Mouse (Mus musculus) urinary bladder, postnatal 14 days (tissue): Measurements from ENCODE around the gene Tub.

ENCODE experiments used
- DNase-seq: peaks from one replicate; pipeline ENCODE4 v3.0.0; 2021; ENCODE audit warnings: low spot score

Tub gene

DNA sequence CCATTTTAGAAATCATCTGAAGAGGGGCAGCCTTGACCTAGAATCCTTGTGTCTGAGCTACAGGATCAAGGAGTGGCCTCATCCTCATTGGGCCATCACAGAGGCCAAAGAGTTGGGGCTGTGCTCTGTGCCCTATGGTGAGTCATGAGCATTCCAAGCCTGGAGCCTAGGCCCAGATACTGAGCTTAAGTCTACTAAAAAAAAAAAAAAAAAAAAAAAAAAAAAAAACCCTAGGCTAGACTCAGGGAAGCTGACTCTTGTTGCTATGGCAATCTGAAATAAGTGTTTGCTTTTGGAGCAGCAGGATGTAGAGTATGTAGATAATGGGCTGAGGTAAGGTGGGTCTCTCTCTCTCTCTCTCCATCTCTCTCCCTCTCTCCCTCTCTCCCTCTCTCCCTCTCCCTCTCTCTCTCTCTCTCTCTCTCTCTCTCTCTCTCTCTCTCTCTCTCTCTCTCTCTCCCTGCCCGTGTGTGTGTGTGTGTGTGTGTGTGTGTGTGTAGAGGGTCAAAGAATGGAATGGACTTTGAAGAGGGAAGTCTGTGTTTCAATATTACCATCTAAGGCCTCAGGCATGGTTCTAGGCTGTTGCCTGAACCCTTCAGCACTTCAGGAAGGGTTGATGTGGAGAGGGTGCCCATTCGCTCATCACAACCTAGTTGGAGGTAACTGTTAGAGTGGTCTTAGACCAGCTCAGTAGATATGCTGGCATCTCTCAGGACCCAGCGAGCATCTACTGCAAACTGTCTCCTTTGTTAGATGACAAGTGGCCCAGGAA lies 36.0 kb downstream of the Tub start:
- DNase-seq, result no peak

DNA sequence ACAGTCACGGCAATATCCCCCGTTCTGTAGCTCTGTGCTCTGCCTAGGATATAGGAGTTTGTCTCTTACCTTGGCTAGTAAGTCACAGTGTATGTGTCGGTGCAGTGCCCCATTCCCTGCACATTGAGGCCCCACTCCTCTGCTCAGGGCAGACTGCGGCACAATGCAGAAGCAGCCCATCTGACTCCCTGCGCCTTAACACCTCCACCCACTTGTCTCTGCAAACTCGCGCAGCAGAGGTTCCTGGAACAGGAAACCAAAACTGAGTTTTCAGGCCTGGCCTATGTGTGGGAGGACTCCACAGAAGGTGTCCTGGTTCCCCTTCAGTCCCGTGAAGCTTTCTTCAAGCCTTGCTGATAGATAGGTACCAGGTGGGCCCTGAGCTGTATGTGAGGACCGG lies 41.1 kb downstream of the Tub start:
- DNase-seq, result no peak

DNA sequence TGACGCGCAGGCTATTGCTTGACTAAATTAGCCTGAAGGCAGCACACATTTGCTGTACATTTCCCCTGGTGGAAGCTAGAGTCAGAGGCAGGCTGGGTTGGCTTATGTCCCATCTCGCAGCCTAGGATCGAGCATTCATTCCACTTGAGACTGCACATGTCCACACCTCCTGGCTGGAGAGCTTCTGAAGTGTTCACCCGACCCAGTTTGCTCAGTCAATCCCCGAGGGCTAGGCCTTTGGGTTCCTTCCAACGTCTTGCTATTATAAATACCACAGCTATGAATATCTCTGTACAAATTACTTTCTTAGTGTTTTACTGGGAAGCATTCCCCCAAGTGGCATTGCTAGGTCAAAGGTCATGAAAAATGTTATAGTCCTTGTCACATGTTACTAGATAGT lies 43.1 kb downstream of the Tub start:
- DNase-seq, result peak; percentile 24

DNA sequence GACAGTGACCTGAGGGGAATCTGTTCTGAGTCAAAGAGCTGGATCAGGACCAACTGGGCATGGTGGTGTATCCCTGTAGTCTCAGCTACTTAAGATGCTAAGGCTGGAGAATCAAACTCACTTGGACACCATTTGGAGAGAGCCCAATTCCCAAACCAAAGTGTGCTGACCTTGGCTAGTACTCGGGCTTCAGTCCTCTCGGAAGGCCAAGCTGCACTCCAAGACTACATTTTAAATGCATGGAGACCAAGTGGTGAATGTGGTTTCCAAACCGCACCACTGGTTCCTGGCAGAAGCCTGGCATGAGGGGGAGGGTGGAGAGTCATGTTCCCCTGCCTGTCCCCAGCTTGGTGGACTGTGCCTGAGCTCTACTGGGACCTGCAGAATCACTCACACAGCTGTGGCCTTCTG lies 43.7 kb downstream of the Tub start:
- DNase-seq, result no peak

DNA sequence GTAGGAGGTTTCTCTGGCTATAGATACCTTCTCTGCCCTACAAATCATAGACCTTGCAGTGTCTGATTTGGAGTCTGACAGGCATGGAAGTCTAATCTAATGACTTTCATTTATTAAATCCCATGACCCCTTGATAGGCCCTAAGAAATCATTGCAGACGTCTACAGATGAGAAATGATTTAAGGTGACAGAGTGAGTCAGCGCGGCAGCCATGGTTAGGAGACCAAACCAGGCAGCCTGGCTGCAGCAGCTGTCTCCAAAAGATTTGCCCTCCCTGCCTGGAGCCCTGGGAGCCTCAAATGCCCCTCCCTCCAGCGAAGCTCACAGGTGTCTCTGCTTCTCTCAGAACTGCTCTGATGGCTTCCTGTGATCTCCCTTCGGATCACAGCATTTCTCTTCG lies 46.0 kb downstream of the Tub start:
- no peak for DNase-seq

DNA sequence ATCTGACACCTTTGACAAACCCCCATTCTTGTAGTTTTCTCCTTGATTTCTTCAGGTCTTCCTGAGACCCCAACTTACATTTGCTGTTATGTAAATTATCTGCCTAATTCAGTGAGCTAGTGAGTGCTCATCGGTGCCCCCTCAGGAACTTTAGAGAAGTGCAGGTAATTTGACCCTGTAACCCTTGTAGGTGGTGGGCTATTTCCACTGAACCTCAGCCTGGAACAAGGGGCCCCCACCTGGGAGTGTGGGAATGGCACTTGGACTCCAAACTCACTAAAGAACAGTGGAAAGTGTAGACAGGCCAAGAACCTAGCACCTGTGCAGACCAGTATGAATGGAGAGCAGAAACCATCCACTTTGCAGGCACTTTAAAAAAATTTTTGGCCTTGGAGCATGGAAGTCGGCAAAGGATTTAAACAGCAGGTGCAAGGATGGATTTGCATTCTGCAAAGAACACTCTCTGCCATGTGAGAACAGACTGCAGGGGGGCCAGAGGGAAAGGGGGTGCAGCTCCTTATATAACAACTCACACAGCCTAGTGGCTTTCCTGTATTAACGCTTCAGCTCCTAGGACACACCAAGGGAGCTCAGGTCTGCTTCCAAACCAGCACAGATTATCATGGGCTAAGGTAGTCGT lies 50.3 kb downstream of the Tub start:
- DNase-seq, result no peak

DNA sequence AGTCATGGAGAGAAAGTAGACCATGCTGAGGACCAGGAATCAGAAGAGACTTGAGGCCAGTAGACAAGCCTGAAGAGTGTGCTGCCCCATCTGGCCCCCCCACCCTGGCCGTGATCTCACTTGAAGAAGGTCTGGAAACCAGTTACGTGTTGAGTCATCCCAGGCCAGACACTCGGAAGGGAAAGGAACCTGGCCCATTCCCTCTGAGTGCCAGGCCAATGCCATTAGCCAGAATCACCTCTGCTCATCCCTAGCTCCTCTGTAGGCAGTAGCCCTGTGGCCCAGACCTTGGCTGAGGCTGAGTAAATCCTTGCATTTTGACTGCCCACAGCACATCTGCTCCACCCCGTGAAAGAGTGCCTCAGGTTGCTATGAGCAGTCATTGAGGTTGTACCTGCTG lies 51.8 kb downstream of the Tub start:
- DNase-seq, result no peak

DNA sequence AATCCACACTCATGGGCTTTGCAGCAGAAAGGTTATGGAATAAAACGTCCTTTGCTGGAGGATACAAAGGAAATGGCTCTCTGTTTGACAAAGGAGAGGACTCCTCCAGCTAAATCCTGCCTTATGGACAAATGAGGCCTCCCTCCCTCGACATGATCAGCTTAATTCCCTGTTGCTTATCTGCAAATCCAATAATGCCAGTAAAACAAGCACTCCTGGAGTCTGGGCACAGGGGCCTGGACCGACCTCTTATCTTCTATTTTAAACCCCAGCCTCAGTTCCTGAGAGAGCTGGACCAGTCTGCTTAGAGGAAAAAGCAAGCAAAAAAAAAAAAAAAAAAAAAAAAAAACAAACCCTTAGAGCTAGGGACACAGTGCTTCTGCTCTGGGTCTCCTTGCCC lies 53.5 kb downstream of the Tub start:
- no peak for DNase-seq

DNA sequence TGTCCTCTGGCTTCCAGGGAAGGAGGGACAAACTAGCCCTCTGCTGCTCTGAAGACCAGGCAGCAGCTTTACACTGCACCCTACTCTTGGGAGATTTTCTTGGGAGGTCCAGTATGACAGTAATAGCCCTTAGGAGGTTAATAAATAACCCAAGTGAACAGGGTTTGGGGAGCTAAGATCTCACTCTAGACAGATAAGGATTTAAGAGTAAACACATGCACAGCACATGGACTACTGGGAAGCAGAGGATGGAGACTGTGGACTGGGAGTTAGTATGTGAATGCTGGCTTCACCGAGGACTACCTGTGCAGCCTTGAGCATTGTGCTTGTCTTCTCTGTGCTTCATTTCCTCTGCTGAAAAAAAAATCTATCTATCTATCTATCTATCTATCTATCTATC lies 59.1 kb downstream of the Tub start:
- no peak for DNase-seq

DNA sequence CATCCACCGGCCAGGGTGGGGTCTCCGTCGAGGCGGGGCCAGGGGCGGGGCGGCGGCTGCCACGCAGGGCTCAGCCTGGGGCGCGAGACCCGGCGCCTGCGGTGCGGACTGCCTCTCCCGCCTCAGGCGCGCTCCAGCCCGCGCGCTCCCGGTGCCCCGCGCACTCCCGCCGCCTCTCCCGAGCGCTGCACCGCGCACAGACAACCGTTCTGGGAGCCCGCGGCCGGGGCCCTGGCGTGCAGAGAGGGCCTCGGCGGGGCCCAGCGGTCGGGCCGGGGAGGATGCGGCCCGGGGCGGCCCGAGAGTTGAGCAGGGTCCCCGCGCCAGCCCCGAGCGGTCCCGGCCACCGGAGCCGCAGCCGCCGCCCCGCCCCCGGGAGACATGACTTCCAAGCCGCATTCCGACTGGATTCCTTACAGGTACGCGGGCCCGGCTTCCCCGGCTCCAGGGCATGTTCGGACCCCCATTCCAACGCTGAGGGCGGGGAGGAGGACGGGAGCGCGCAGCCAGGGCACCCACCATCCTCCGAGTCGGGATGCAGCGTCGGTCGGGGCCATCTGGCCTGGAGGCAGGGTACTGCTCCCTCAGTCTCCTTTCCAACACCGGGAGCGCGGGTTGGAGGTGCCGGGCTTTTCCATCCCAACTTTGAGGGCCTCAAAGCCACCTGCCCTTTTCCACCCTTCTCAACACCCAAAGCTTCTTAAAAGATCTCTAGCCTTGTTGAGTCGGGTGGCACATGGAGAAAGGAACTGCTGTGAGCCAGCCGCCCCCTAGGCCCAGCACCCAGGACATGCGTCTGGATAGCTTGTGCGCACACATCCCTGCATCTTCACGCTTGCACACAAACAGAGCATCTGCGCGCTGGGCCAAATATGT lies 60.8 kb downstream of the Tub start:
- DNase-seq, result no peak

DNA sequence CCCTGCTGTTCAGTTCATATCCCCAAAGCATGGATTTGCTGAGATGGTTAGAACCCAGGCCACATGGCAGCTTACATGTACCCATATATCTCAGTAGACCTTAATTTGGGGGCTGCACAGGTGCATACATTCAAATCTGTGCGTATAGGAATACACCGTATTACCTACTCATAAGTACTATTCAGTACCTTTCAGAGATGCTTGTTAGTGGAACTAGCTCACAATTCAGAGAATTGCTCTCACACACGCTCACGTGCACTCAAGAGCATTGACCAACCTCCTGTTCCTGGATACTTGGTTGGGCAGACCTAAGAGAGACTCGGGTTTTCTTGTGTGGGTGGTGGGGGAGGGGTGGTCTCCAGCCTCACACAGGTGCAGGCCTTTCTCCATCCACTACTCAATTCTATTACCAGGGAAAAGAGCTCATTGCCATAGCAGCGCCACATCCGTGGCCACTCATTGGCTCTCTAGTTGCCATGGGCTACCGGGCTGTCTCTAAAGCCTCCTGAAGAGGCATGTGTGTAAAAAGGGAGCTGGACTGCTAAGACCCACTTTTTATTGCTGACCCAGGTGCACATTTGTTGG lies 61.5 kb downstream of the Tub start:
- no peak for DNase-seq

DNA sequence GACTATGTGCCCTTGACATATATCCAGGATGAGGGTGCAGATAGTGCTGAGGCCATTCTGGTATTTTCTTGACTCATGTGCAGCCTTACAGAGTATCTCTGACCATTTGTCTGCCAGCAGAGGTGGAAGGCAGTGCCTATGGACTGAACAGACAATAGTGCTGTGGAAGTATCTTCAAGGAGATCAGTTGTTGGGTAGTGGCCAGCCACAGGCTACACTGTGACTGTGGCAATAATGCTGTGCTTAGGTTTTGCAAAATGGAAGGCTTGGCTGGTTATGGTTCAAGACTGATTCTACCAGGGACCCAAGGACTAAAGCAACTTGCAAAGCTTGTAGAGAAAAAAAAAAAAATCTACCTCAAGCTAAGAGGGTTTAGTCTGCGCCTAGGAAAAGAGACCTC lies 62.4 kb downstream of the Tub start:
- no peak for DNase-seq

DNA sequence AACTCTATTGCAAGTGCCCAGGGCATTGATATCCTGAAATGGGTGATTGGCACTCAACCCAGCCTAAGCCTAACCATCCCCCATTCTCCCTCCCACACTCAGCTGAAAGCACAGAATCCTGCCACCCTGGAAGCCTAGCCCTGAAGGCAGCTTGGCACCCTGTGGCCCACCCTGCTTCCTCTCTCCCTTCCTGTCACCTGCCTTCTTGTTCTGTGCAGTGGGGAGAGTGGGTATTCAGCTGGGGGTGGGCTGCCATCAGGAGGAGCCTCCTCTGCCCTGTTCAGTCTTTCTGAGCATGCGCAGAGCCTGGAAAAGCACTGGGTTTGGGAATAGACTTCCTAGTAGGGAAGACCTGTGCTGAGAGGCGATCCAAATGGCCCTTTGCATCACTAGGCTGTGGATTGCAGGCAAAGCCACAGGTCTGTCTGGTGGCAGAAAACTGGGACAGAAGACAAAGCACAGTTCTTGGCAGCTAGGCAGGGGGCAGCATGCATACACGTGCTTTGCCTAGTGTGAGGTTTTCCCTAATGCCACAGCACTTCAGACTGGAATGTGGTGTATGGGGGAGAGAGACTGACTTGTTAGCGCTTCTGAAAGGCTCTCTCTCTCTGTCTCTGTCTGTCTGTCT lies 63.0 kb downstream of the Tub start:
- no peak for DNase-seq

DNA sequence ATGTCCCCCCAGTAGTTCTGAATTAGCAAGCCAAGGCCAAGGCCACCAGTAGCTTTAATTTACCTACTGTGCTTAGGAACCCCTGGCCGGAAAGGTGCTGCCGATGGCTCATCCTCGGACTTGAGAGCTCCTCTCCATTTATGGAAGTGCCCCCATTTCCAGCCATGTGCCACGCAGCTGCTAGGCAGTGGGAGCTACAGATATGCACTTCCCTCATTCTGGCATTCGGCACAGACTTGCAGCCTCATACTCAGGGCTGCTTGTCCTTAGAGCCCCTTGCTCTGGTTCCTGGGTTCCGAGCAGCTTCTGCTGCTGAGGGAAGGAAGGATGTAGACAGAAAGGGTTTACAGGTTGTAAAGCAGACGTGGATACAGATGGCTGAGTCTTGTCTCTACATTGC lies 64.7 kb downstream of the Tub start:
- DNase-seq, result no peak

DNA sequence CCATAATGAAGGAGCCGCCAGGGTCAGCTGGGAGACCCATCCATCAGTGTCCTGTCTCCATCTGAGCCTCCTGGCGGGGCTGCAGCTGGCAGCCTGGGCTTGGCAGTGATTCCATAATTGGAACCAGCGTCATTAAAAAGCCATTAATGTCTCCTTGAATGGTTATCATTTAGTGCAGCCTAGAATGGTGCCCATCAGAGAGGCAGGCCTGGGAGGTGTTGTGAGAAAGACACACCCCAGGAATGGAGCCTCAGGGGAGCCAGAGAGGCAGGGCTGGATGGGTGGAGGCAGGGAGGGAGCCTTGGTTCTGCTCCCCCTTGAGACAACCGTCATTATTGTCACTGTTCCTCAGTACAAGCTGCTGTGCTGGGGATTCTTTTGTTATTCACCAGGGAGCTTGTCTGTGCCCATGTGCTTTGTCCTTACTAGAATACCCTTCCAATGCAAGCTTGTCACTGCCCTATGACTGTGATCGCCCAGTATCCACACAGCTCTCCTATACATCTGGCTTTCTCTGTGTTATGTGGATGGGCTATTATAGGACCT lies 66.3 kb downstream of the Tub start:
- no peak for DNase-seq

DNA sequence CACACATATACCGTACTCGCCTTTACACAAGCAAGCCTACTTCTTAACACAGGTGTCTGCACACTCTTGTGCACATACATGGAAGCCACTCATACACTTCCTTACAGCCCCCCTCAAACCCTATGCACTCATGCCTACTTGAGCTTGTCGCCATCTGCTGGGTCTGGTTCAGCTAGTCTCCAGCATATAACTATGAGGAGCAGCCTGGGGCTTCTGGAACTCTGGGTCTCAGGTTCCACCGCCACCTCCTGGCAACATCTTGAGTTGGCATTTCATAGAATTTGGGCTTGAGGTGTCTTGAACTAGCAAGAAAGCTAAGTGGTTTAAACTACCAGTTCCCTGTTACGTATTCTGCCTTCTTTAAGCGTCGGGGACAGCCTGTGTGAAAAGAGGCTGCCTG lies 69.1 kb downstream of the Tub start:
- no peak for DNase-seq

DNA sequence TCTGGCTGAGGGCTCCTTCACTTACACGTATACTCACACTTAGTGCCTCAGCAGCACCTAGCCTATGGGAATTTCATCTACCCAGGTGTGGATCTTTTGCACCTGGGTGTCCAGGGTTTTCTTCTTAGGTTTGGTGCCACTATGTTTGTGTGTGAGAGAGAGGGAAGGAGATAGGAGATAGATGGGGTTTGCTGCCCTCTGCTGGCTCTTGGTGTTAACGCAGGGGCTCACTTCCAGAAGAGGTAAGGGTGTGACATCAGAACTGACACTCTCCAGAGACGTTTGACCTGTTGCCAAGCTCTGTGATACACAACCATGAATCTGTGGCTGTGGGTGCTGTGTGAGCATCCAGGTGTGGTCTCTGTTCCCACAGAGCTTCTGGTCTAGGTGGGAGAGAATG lies 71.3 kb downstream of the Tub start:
- peak; percentile 62 for DNase-seq

DNA sequence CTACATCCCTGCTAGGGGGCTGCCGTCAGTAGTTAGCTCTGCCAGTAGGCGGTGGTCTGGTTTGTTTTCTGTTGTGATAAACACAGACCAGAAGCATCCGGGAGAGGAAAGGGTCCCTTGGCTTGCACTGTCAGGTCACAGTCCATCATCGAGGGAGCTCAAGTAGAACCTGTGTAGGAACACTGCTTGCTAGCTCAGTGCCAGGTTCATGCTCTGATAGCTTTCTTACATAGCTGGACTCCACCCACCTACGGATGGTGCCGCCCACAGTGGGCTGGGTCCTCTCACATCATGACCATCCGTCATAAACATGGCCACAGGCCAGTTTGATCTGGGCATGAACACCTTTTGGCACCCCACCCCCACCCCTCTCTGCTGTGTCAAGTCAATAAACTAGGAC lies 75.6 kb downstream of the Tub start:
- DNase-seq, result no peak

DNA sequence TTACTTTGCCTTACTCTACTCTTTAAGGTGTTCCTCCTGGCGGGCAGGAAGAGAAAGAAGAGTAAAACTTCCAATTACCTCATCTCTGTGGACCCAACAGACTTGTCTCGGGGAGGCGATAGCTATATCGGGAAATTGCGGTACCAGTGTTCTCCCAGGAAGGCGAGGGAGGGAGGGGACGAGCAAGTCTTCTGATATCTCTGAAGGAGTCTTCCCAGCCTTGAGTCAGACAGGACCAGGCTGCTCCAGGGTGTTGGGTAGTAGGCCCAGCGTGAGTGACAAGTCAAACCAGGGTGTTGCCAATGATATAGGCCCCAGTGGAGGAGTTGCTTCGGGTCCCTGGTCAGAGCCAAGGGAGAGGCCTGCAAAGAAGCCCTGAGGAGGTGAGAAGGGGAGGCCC lies 76.8 kb downstream of the Tub start:
- DNase-seq, result no peak

DNA sequence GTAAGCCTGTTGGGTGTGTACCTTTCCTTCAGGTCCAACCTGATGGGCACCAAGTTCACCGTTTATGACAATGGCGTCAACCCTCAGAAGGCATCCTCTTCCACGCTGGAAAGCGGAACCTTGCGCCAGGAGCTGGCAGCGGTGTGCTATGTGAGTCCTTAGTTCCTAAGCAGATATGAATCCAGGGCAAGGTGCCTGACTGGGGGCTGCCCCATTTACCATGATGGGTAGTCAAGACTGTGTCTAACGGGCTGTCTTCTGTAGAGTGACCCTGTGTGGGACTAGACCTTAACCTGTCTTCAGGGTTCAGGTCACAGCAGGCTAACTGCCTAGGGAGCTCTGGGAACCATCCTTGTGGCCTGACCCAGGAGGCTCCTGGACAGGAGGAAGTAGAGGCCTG lies 77.6 kb downstream of the Tub start:
- no peak for DNase-seq

DNA sequence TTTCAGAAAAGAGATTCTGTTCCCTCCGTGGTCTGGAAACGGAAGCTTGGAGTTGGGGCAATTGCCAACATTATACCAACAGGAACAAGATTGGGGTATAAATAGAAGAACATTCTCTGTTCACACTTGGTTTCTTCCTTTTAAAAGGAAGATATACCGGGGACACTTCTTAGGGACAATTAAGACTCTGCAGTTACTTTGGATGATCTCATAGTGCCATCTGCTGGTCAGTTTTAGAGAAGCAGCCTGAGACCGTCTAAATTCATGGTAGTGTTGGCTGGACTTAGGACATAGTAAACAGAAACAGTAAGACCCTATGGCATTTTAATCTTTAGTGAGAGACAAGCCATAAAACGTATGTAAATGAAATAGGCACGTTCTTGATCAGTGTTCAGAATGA lies 78.1 kb downstream of the Tub start:
- DNase-seq, result peak; percentile 34

DNA sequence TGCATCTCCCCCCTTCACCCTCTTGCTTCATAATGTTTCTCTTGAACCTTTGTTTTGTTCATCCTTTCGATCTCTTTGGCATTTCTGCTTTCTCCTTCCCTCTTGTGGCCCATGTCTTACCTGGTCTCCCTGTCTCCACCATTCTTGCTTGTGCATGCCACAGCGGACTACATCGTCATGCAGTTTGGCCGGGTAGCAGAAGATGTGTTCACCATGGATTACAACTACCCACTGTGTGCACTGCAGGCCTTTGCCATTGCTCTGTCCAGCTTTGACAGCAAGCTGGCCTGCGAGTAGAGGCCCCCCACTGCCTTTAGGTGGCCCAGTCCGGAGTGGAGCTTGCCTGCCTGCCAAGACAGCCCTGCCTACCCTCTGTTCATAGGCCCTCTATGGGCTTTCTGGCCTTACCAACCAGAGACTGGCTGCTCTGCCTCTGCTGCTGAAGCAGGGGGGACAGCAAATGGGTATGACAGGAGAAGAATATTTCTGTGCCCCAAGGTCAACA lies 79.9 kb downstream of the Tub start:
- DNase-seq, result no peak
